Mouse (Mus musculus) hindbrain, embryonic 12.5 days (tissue): Measurements from ENCODE around the gene Cep128. TPM values are rescaled to one million over a fixed set of nuclear protein-coding genes. Genes with fewer than 3 reads are reported as not detected.
A peak's percentile ranks its signal among the peaks of the same experiment; 100 is the strongest.

ENCODE experiments used
- ATAC-seq: fragments of 200-750 bp; cut with Nextera tagmentation; 2 replicates; pipeline ENCODE4 v1.8.0; 2017; ENCODE audit warnings: moderate TSS enrichment; ENCODE audit not compliant: low FRiP score
- H3K27ac ChIP-seq: fragments of 300-500 bp; sonication (generic); 2 replicates; pipeline ENCODE4 v1.5.1; 2016; ENCODE audit warnings: mild to moderate bottlenecking
- H3K27me3 ChIP-seq: fragments of 300-500 bp; sonication (generic); 2 replicates; pipeline ENCODE4 v1.6.1; 2016; ENCODE audit warnings: mild to moderate bottlenecking
- H3K36me3 ChIP-seq: fragments of 300-500 bp; sonication (generic); 2 replicates; pipeline ENCODE4 v1.6.1; 2016; ENCODE audit warnings: mild to moderate bottlenecking
- H3K4me1 ChIP-seq: fragments of 300-500 bp; sonication (generic); 2 replicates; pipeline ENCODE4 v1.6.1; 2016
- H3K4me2 ChIP-seq: fragments of 300-500 bp; sonication (generic); replicated peaks from 2 replicates; pipeline ENCODE4 v1.6.1; 2016; ENCODE audit warnings: mild to moderate bottlenecking
- H3K4me3 ChIP-seq: fragments of 300-500 bp; sonication (generic); 2 replicates; pipeline ENCODE4 v1.5.1; 2016; ENCODE audit warnings: mild to moderate bottlenecking
- H3K9ac ChIP-seq: fragments of 300-500 bp; sonication (generic); 2 replicates; pipeline ENCODE4 v1.6.1; 2016; ENCODE audit warnings: mild to moderate bottlenecking, moderate library complexity
- H3K9me3 ChIP-seq: fragments of 300-500 bp; sonication (generic); replicated peaks from 2 replicates; pipeline ENCODE4 v1.6.1; 2016; ENCODE audit warnings: mild to moderate bottlenecking
- WGBS: fragments of 180-500 bp; shearing (Covaris S2); methylation state at CpG from one replicate; pipeline ENCODE4 v1.1.7; 2016; 5-methylcytosine and 5-hydroxymethylcytosine counted together
- polyA plus RNA-seq: library from polyadenylated mRNA; unstranded; fragments of >200 nt; fragmentation: Nextera tagmentation; extraction: Ambion mirVana; gene quantifications from 2 replicates; pipeline ENCODE4 v1.2.1, GENCODE M21; 2016

The Cep128 gene
- polyA plus RNA-seq, 1 experiment from 2014 or later, result 8.7 TPM

DNA sequence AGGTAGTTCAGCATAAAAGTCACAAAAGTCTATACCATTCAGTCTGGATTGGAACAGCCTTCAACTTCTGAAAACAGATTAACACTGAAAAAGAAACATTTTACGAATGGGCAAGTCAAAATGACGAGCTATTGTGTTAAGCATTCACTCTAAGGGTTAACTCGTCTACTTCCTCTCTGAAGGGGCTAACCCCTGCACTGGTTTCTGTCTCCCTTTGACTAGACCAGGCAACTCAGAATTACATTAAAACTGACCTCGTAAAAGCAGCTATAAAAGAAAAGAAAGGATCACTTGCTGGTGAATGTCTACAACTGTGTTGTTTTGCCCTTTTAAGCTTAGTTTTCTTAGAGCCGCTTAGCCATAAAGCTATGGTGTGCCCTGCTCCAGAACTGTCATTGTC lies 79.2 kb downstream of the Cep128 start:
- 78% methylated on average over 5 of the region's 5 CpGs for WGBS

DNA sequence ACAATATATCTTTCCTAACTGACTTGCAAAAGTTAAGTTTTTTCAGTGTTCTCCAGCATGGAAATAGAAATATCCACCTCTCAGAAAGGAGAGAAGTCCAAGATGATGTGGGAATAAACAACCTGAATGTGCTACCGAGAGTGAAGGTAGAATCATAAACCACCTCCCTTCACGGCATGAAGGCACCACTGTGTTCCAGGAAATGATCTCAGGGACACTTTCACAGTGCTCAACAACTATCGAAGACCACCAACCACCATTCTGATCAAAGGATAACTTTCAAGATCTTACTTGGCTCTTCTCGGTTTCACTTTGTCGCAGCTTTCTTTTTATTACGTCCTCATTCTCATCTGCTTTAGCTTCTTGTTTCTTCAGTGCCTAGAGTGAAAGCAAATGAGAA lies 85.5 kb downstream of the Cep128 start:
- no peaks in the 10 kb centered on the region for H3K4me1 ChIP-seq
- H3K9me3 ChIP-seq, result 0 out of 2 replicates have a peak, but pooled peaks cover 4% of the 10 kb centered on the region
- H3K27ac ChIP-seq, result no peak overlapping the region
- no peaks in the 10 kb centered on the region for H3K36me3 ChIP-seq
- 96% methylated on average over 6 of the region's 6 CpGs for WGBS
- no peak overlapping the region for H3K4me2 ChIP-seq
- no peak overlapping the region for H3K4me3 ChIP-seq
- no peaks in the 10 kb centered on the region for H3K27me3 ChIP-seq
- H3K9ac ChIP-seq, result no peak overlapping the region
- ATAC-seq, result no peak

More for the DNA sequence above, 79.2 kb downstream of the Cep128 start:
- no peak overlapping the region for H3K4me2 ChIP-seq
- H3K9ac ChIP-seq, result no peak overlapping the region
- no peaks in the 10 kb centered on the region for H3K4me1 ChIP-seq
- no peak overlapping the region for H3K4me3 ChIP-seq
- no peaks in the 10 kb centered on the region for H3K27me3 ChIP-seq
- ATAC-seq, result no peak
- H3K9me3 ChIP-seq, result no peaks in the 10 kb centered on the region
- no peaks in the 10 kb centered on the region for H3K36me3 ChIP-seq
- H3K27ac ChIP-seq, result no peak overlapping the region

DNA sequence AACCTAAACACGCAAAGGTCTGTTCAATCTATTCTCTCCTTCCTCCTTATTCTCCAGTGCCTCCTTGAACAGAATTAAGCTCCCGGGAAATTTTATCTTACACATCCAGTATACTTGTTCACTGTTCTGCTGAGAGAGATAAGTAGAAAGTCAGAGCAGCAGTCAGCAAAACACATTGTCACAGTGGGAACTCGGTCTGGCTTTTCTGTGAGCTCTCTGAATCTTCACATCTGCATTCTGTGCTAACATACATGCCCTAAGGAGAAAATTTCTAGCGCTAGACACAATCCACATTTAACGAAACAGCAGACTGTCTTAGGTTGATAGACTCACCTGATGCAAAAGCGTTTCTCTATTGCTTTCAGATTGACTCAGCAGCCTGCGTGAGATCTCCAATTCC lies 88.3 kb downstream of the Cep128 start:
- Histone ChIP-seq H3K9me3 (0 out of 2 replicates have a peak, but pooled peaks cover 4% of the 10 kb centered on the region), H3K27ac (no peak overlapping the region), H3K4me3 (no peak overlapping the region), H3K36me3 (no peaks in the 10 kb centered on the region), H3K27me3 (no peaks in the 10 kb centered on the region), H3K9ac (no peak overlapping the region), H3K4me1 (no peaks in the 10 kb centered on the region), H3K4me2 (no peak overlapping the region)
- 84% methylated on average over 7 of the region's 7 CpGs for WGBS
- no peak for ATAC-seq

- H3K27ac ChIP-seq, result no peak overlapping the region
- H3K4me2 ChIP-seq, result no peak overlapping the region
- WGBS, result 89% methylated on average over 3 of the region's 3 CpGs
- no peak overlapping the region for H3K4me3 ChIP-seq
- 0 out of 2 replicates have a peak, but pooled peaks cover 4% of the 10 kb centered on the region for H3K9me3 ChIP-seq
- no peak for ATAC-seq
- H3K4me1 ChIP-seq, result no peaks in the 10 kb centered on the region
- H3K27me3 ChIP-seq, result no peaks in the 10 kb centered on the region
- H3K36me3 ChIP-seq, result no peaks in the 10 kb centered on the region
- H3K9ac ChIP-seq, result no peak overlapping the region
Measured at GRCm38 (mm10) chr12:91295436-91295835, 88.8 kb downstream of the Cep128 start.

GRCm38 (mm10) chr12:91273936-91274335 lies 110.3 kb downstream of the Cep128 start:
- Histone ChIP-seq H3K4me2 (no peak overlapping the region), H3K27me3 (no peaks in the 10 kb centered on the region), H3K4me3 (no peak overlapping the region), H3K9me3 (no peaks in the 10 kb centered on the region), H3K36me3 (no peaks in the 10 kb centered on the region), H3K4me1 (no peaks in the 10 kb centered on the region), H3K27ac (no peak overlapping the region), H3K9ac (no peak overlapping the region)
- no peak for ATAC-seq
- 80% methylated on average over 2 of the region's 2 CpGs for WGBS

GRCm38 (mm10) chr12:91269634-91270033 lies 114.6 kb downstream of the Cep128 start:
- H3K4me2 ChIP-seq, result no peak overlapping the region
- 91% methylated on average over 2 of the region's 2 CpGs for WGBS
- H3K9me3 ChIP-seq, result no peaks in the 10 kb centered on the region
- H3K9ac ChIP-seq, result no peak overlapping the region
- H3K36me3 ChIP-seq, result no peaks in the 10 kb centered on the region
- 0 out of 2 replicates have a peak, but pooled peaks cover 2% of the 10 kb centered on the region for H3K4me1 ChIP-seq
- H3K4me3 ChIP-seq, result no peak overlapping the region
- ATAC-seq, result no peak
- H3K27me3 ChIP-seq, result no peaks in the 10 kb centered on the region
- H3K27ac ChIP-seq, result no peak overlapping the region

GRCm38 (mm10) chr12:91268974-91269373 lies 115.2 kb downstream of the Cep128 start:
- Histone ChIP-seq H3K9me3 (no peaks in the 10 kb centered on the region), H3K27me3 (no peaks in the 10 kb centered on the region), H3K4me1 (0 out of 2 replicates have a peak, but pooled peaks cover 2% of the 10 kb centered on the region), H3K4me3 (no peak overlapping the region), H3K4me2 (no peak overlapping the region), H3K9ac (no peak overlapping the region), H3K36me3 (no peaks in the 10 kb centered on the region), H3K27ac (no peak overlapping the region)
- no peak for ATAC-seq
- 87% methylated on average over 3 of the region's 3 CpGs for WGBS

GRCm38 (mm10) chr12:91266014-91266413 lies 118.2 kb downstream of the Cep128 start:
- ATAC-seq, result no peak
- H3K9ac ChIP-seq, result no peak overlapping the region
- 0 out of 2 replicates have a peak, but pooled peaks cover 2% of the 10 kb centered on the region for H3K4me1 ChIP-seq
- 86% methylated on average over 2 of the region's 2 CpGs for WGBS
- H3K9me3 ChIP-seq, result no peaks in the 10 kb centered on the region
- H3K27me3 ChIP-seq, result no peaks in the 10 kb centered on the region
- no peak overlapping the region for H3K27ac ChIP-seq
- H3K4me3 ChIP-seq, result no peak overlapping the region
- no peak overlapping the region for H3K4me2 ChIP-seq
- H3K36me3 ChIP-seq, result no peaks in the 10 kb centered on the region

GRCm38 (mm10) chr12:91265462-91265861 lies 118.7 kb downstream of the Cep128 start:
- WGBS, result 58% methylated on average over 5 of the region's 5 CpGs
- Histone ChIP-seq H3K4me2 (no peak overlapping the region), H3K27me3 (no peaks in the 10 kb centered on the region), H3K4me1 (0 out of 2 replicates have a peak, but pooled peaks cover 2% of the 10 kb centered on the region), H3K9me3 (no peaks in the 10 kb centered on the region), H3K9ac (no peak overlapping the region), H3K27ac (no peak overlapping the region), H3K4me3 (no peak overlapping the region), H3K36me3 (no peaks in the 10 kb centered on the region)
- peak; percentile 71 for ATAC-seq

DNA sequence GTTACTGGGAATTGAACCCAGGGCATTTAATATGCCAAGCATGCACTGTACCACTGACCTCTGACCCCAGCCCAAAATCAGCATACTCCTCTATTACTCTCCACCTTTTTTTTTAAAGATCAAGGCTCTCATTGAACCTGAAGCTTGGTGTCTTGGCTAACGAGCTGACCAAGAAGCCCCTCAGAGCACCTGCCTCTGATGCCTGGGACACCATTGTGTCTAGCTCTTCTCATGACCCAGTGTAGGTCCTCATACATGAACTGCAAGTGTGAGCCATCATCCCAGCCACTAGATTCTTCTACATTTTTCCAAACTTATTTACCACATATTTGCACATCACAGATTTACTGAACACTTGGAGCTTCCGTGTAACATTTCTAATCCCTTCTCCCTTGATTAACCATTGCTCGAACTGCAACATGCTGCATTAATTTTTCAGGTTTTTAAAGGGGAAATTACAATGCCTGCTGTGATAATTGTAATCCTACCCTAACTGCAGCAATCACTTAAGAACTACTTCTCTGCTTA lies 119.3 kb downstream of the Cep128 start:
- WGBS, result 69% methylated on average over 3 of the region's 3 CpGs
- Histone ChIP-seq H3K27ac (no peak overlapping the region), H3K27me3 (no peaks in the 10 kb centered on the region), H3K4me1 (0 out of 2 replicates have a peak, but pooled peaks cover 2% of the 10 kb centered on the region), H3K9ac (no peak overlapping the region), H3K36me3 (no peaks in the 10 kb centered on the region), H3K9me3 (no peaks in the 10 kb centered on the region), H3K4me3 (no peak overlapping the region), H3K4me2 (no peak overlapping the region)
- peak; percentile 32; the same call in 1 of the 2 replicates for ATAC-seq

- Histone ChIP-seq H3K27ac (no peak overlapping the region), H3K36me3 (no peaks in the 10 kb centered on the region), H3K9me3 (no peaks in the 10 kb centered on the region), H3K4me1 (0 out of 2 replicates have a peak, but pooled peaks cover 2% of the 10 kb centered on the region), H3K27me3 (no peaks in the 10 kb centered on the region), H3K4me3 (no peak overlapping the region), H3K9ac (no peak overlapping the region), H3K4me2 (no peak overlapping the region)
- no peak for ATAC-seq
- WGBS, result 67% methylated on average over 3 of the region's 3 CpGs
Measured at GRCm38 (mm10) chr12:91263705-91264104, 120.5 kb downstream of the Cep128 start.

DNA sequence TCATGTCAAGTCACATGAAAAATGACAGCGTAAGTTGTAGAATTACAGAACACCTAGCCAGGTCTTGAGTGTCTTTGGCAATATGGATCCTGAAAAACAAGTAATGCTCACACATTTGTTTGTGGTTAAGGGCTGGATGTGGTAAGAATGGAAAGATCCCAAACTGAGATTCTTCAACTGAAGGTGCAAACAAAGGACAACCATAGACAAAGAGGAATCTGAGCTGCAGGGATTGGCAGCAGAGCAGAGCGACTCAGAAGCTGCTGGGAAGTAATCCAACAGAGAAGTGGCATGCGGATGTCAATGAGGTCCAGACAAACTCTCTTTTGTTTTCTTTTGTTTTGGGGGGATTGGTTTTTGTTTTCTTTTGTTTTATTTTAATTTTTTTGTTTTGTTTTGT lies 121.4 kb downstream of the Cep128 start:
- WGBS, result 72% methylated on average over 3 of the region's 3 CpGs
- Histone ChIP-seq H3K4me2 (no peak overlapping the region), H3K4me1 (0 out of 2 replicates have a peak, but pooled peaks cover 2% of the 10 kb centered on the region), H3K9me3 (no peaks in the 10 kb centered on the region), H3K36me3 (no peaks in the 10 kb centered on the region), H3K27ac (no peak overlapping the region), H3K9ac (no peak overlapping the region), H3K4me3 (no peak overlapping the region), H3K27me3 (no peaks in the 10 kb centered on the region)
- no peak for ATAC-seq

DNA sequence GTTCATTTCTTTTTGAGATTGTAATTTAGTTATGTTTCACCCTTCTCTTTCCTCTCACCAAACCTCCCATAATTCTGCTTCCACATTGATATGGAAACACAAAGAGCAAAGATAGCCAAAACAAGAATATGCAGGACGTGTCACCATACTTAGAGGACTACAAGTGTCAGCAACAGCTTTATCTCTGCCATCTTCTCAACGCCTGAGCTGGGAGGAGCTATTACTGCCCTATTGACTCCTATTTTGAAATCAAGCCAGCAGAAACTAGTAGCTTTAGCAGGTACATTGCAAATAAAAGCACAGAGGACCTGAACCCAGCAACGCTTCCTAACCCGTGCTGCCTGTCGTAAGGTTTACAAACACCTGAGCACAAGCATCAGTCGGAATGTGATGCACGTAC lies 127.9 kb downstream of the Cep128 start:
- Histone ChIP-seq H3K9ac (no peak overlapping the region), H3K9me3 (no peaks in the 10 kb centered on the region), H3K27me3 (no peaks in the 10 kb centered on the region), H3K36me3 (no peaks in the 10 kb centered on the region), H3K4me1 (no peaks in the 10 kb centered on the region), H3K27ac (no peak overlapping the region), H3K4me3 (no peak overlapping the region), H3K4me2 (no peak overlapping the region)
- no peak for ATAC-seq
- 95% methylated on average over 7 of the region's 7 CpGs for WGBS
